Mouse (Mus musculus) lung, postnatal 0 days (tissue): Measurements from ENCODE around the gene Papola.

Source experiments
- CTCF ChIP-seq: IDR thresholded peaks from 2 replicates; pipeline ENCODE4 v1.5.1; 2016; ENCODE audit warnings: antibody characterized with exemption, mild to moderate bottlenecking
- EP300 ChIP-seq: IDR thresholded peaks from 2 replicates; pipeline ENCODE4 v1.6.1; 2016; ENCODE audit warnings: antibody characterized with exemption, mild to moderate bottlenecking, control low read depth

- TF ChIP-seq CTCF: no peak
- no peak for TF ChIP-seq EP300
These were observed 83.2 kb downstream of the Papola start for GRCm38 (mm10) chr12:105867646-105868045.
